Mouse (Mus musculus): Measurements from ENCODE around the gene Zfp513. TPM values are rescaled to one million over a fixed set of nuclear protein-coding genes. Genes with fewer than 3 reads are reported as not detected.

Zfp513 gene
- polyA plus RNA-seq, 1 experiment, result 33.1 TPM

- Histone ChIP-seq H3K4me1 (ENCODE audit: control insufficient read depth, insufficient read depth, low read length) (peaks cover 33% of the 10 kb centered on the region), H3K4me3 (ENCODE audit: insufficient read depth, low read length) (peak overlapping the region; percentile 65), H3K27ac (ENCODE audit: insufficient read depth, low read depth, low read length) (peak overlapping the region; percentile 85)
- TF ChIP-seq POLR2A (IDR thresholded peaks at IDR 0.05; ENCODE audit: borderline replicate concordance, low read depth, low read length), result no peak
- TF ChIP-seq CTCF (IDR thresholded peaks at IDR 0.05; ENCODE audit: low read depth, low read length), result no peak
Observed at GRCm38 (mm10) chr5:31201042-31201741, 911 bp downstream of the Zfp513 start.

- Histone ChIP-seq H3K27ac (ENCODE audit: insufficient read depth, low read depth, low read length) (peak overlapping the region; percentile 85; the same call in 1 of the 2 replicates), H3K4me1 (ENCODE audit: control insufficient read depth, insufficient read depth, low read length) (peaks cover 39% of the 10 kb centered on the region), H3K4me3 (ENCODE audit: insufficient read depth, low read length) (peak overlapping the region; percentile 38)
- no peak for TF ChIP-seq CTCF (IDR thresholded peaks at IDR 0.05; ENCODE audit: low read depth, low read length)
- no peak for TF ChIP-seq POLR2A (IDR thresholded peaks at IDR 0.05; ENCODE audit: borderline replicate concordance, low read depth, low read length)
Observed at GRCm38 (mm10) chr5:31200327-31200768, 1.8 kb downstream of the Zfp513 start.

- Histone ChIP-seq H3K4me3 (ENCODE audit: insufficient read depth, low read length) (no peak overlapping the region), H3K27ac (ENCODE audit: insufficient read depth, low read depth, low read length) (no peak overlapping the region), H3K4me1 (ENCODE audit: control insufficient read depth, insufficient read depth, low read length) (peaks cover 44% of the 10 kb centered on the region)
- TF ChIP-seq POLR2A (IDR thresholded peaks at IDR 0.05; ENCODE audit: borderline replicate concordance, low read depth, low read length) (no peak), CTCF (IDR thresholded peaks at IDR 0.05; ENCODE audit: low read depth, low read length) (no peak)
Observed at GRCm38 (mm10) chr5:31199893-31200292, 2.2 kb downstream of the Zfp513 start.

GRCm38 (mm10) chr5:31199321-31199892 is 2.7 kb downstream of the Zfp513 start:
- TF ChIP-seq POLR2A (IDR thresholded peaks at IDR 0.05; ENCODE audit: borderline replicate concordance, low read depth, low read length) (no peak), CTCF (IDR thresholded peaks at IDR 0.05; ENCODE audit: low read depth, low read length) (no peak)
- Histone ChIP-seq H3K4me1 (ENCODE audit: control insufficient read depth, insufficient read depth, low read length) (peaks cover 49% of the 10 kb centered on the region), H3K4me3 (ENCODE audit: insufficient read depth, low read length) (no peak overlapping the region), H3K27ac (ENCODE audit: insufficient read depth, low read depth, low read length) (no peak overlapping the region)

- Histone ChIP-seq H3K27ac (ENCODE audit: insufficient read depth, low read depth, low read length) (peak overlapping the region; percentile 38), H3K4me3 (ENCODE audit: insufficient read depth, low read length) (no peak overlapping the region), H3K4me1 (ENCODE audit: control insufficient read depth, insufficient read depth, low read length) (peaks cover 50% of the 10 kb centered on the region)
- TF ChIP-seq POLR2A (IDR thresholded peaks at IDR 0.05; ENCODE audit: borderline replicate concordance, low read depth, low read length) (no peak), CTCF (IDR thresholded peaks at IDR 0.05; ENCODE audit: low read depth, low read length) (no peak)
Observed at GRCm38 (mm10) chr5:31198616-31199320, 3.3 kb downstream of the Zfp513 start.

- H3K4me1 ChIP-seq (ENCODE audit: control insufficient read depth, insufficient read depth, low read length), result peaks cover 50% of the 10 kb centered on the region
- no peak for TF ChIP-seq CTCF (IDR thresholded peaks at IDR 0.05; ENCODE audit: low read depth, low read length)
- no peak for TF ChIP-seq POLR2A (IDR thresholded peaks at IDR 0.05; ENCODE audit: borderline replicate concordance, low read depth, low read length)
- no peak overlapping the region for H3K4me3 ChIP-seq (ENCODE audit: insufficient read depth, low read length)
- H3K27ac ChIP-seq (ENCODE audit: insufficient read depth, low read depth, low read length), result peak overlapping the region; percentile 38
Observed at GRCm38 (mm10) chr5:31198170-31198569, 3.9 kb downstream of the Zfp513 start.

GRCm38 (mm10) chr5:31197072-31197471 is 5.0 kb downstream of the Zfp513 start:
- Histone ChIP-seq H3K4me1 (ENCODE audit: control insufficient read depth, insufficient read depth, low read length) (peaks cover 50% of the 10 kb centered on the region), H3K4me3 (ENCODE audit: insufficient read depth, low read length) (no peak overlapping the region)
- TF ChIP-seq POLR2A (IDR thresholded peaks at IDR 0.05; ENCODE audit: borderline replicate concordance, low read depth, low read length) (no peak), CTCF (IDR thresholded peaks at IDR 0.05; ENCODE audit: low read depth, low read length) (no peak)

GRCm38 (mm10) chr5:31196207-31196606 is 5.9 kb downstream of the Zfp513 start:
- TF ChIP-seq CTCF (IDR thresholded peaks at IDR 0.05; ENCODE audit: low read depth, low read length) (no peak), POLR2A (IDR thresholded peaks at IDR 0.05; ENCODE audit: borderline replicate concordance, low read depth, low read length) (no peak)
- 0 out of 2 replicates have a peak overlapping the region, but pooled peaks have one; percentile 12 for H3K4me3 ChIP-seq (ENCODE audit: insufficient read depth, low read length)
- H3K27ac ChIP-seq (ENCODE audit: insufficient read depth, low read depth, low read length), result peak overlapping the region; percentile 87

More at GRCm38 (mm10) chr5:31197072-31197471, 5.0 kb downstream of the Zfp513 start:
- H3K27ac ChIP-seq (ENCODE audit: insufficient read depth, low read depth, low read length), result no peak overlapping the region

GRCm38 (mm10) chr5:31195671-31196070 is 6.4 kb downstream of the Zfp513 start:
- Histone ChIP-seq H3K4me1 (ENCODE audit: control insufficient read depth, insufficient read depth, low read length) (peaks cover 57% of the 10 kb centered on the region), H3K27ac (ENCODE audit: insufficient read depth, low read depth, low read length) (peak overlapping the region; percentile 87), H3K4me3 (ENCODE audit: insufficient read depth, low read length) (peak overlapping the region; percentile 15; the same call in 1 of the 2 replicates)
- no peak for TF ChIP-seq CTCF (IDR thresholded peaks at IDR 0.05; ENCODE audit: low read depth, low read length)
- TF ChIP-seq POLR2A (IDR thresholded peaks at IDR 0.05; ENCODE audit: borderline replicate concordance, low read depth, low read length), result no peak

More at GRCm38 (mm10) chr5:31196207-31196606, 5.9 kb downstream of the Zfp513 start:
- peaks cover 57% of the 10 kb centered on the region for H3K4me1 ChIP-seq (ENCODE audit: control insufficient read depth, insufficient read depth, low read length)

All from bone marrow macrophage, adult 2 months (primary cell).